Mouse (Mus musculus) erythroblast, embryonic 14.5 days (primary cell): ENCODE results near the gene Cnnm2. TPM values are rescaled to one million over a fixed set of nuclear protein-coding genes. Genes with fewer than 3 reads are reported as not detected.

ENCODE experiments used
- H3K27me3 ChIP-seq: 2 replicates; pipeline ENCODE4 v1.6.1; 2012; ENCODE audit warnings: inconsistent platforms; ENCODE audit not compliant: control insufficient read depth
- H3K36me3 ChIP-seq: 2 replicates; pipeline ENCODE4 v1.6.1; 2012; ENCODE audit warnings: mild to moderate bottlenecking, inconsistent platforms; ENCODE audit not compliant: control insufficient read depth
- H3K4me1 ChIP-seq: 2 replicates; pipeline ENCODE4 v1.6.1; 2012; ENCODE audit warnings: inconsistent platforms; ENCODE audit not compliant: control insufficient read depth
- H3K4me3 ChIP-seq: replicated peaks from 2 replicates; pipeline ENCODE3; 2012; ENCODE audit warnings: moderate library complexity, mild to moderate bottlenecking, inconsistent platforms
- H3K9me3 ChIP-seq: 2 replicates; pipeline ENCODE4 v1.6.1; 2012; ENCODE audit warnings: low read length, inconsistent platforms, mixed read lengths; ENCODE audit not compliant: control insufficient read depth
- GATA1 ChIP-seq: IDR thresholded peaks from 2 replicates; pipeline ENCODE4 v1.6.1; 2012; ENCODE audit warnings: low read length, inconsistent platforms, mixed read lengths
- TAL1 ChIP-seq: IDR thresholded peaks from 3 replicates; pipeline ENCODE4 v1.6.1; 2012; ENCODE audit warnings: low read length, inconsistent platforms, mixed read lengths
- polyA plus RNA-seq: library from polyadenylated mRNA; stranded (reverse); fragments of >175 nt; gene quantifications from 2 replicates; pipeline ENCODE4 v1.2.3, GENCODE M21; 2012

Gene Cnnm2
- polyA plus RNA-seq, 1 experiment, result 4.9 TPM

GRCm38 (mm10) chr19:46905383-46905782 lies 144.0 kb downstream of the Cnnm2 start:
- H3K4me3 ChIP-seq, result peak overlapping the region; percentile 39
- peaks cover 52% of the 10 kb centered on the region for H3K36me3 ChIP-seq
- H3K9me3 ChIP-seq, result no peaks in the 10 kb centered on the region
- H3K4me1 ChIP-seq, result peaks cover 87% of the 10 kb centered on the region
- H3K27me3 ChIP-seq, result no peaks in the 10 kb centered on the region
- TF ChIP-seq TAL1 (peak; percentile 93), GATA1 (peak; percentile 80)

- Histone ChIP-seq H3K4me1 (peaks cover 87% of the 10 kb centered on the region), H3K27me3 (no peaks in the 10 kb centered on the region), H3K36me3 (peaks cover 48% of the 10 kb centered on the region), H3K4me3 (peak overlapping the region; percentile 39), H3K9me3 (no peaks in the 10 kb centered on the region)
- TF ChIP-seq GATA1 (no peak), TAL1 (no peak)
These were observed 144.6 kb downstream of the Cnnm2 start for GRCm38 (mm10) chr19:46905971-46906370.

GRCm38 (mm10) chr19:46908207-46908606 lies 146.8 kb downstream of the Cnnm2 start:
- no peak for TF ChIP-seq GATA1
- TF ChIP-seq TAL1, result no peak
- peaks cover 89% of the 10 kb centered on the region for H3K4me1 ChIP-seq
- H3K4me3 ChIP-seq, result no peak overlapping the region
- no peaks in the 10 kb centered on the region for H3K9me3 ChIP-seq
- H3K27me3 ChIP-seq, result no peaks in the 10 kb centered on the region
- peaks cover 43% of the 10 kb centered on the region for H3K36me3 ChIP-seq

- Histone ChIP-seq H3K27me3 (no peaks in the 10 kb centered on the region), H3K36me3 (peaks cover 42% of the 10 kb centered on the region), H3K9me3 (no peaks in the 10 kb centered on the region), H3K4me1 (peaks cover 84% of the 10 kb centered on the region), H3K4me3 (no peak overlapping the region)
- TF ChIP-seq TAL1, result no peak
- TF ChIP-seq GATA1, result no peak
These were observed 147.6 kb downstream of the Cnnm2 start for GRCm38 (mm10) chr19:46908977-46909376.

GRCm38 (mm10) chr19:46911492-46911891 lies 150.1 kb downstream of the Cnnm2 start:
- Histone ChIP-seq H3K4me1 (peaks cover 67% of the 10 kb centered on the region), H3K27me3 (no peaks in the 10 kb centered on the region), H3K4me3 (no peak overlapping the region), H3K9me3 (no peaks in the 10 kb centered on the region), H3K36me3 (peaks cover 41% of the 10 kb centered on the region)
- TF ChIP-seq TAL1 (no peak), GATA1 (no peak)

- Histone ChIP-seq H3K36me3 (peaks cover 40% of the 10 kb centered on the region), H3K4me1 (peaks cover 54% of the 10 kb centered on the region), H3K27me3 (no peaks in the 10 kb centered on the region), H3K9me3 (no peaks in the 10 kb centered on the region), H3K4me3 (no peak overlapping the region)
- TF ChIP-seq GATA1, result no peak
- no peak for TF ChIP-seq TAL1
These were observed 152.2 kb downstream of the Cnnm2 start for GRCm38 (mm10) chr19:46913626-46914025.

- H3K36me3 ChIP-seq, result peaks cover 40% of the 10 kb centered on the region
- peaks cover 38% of the 10 kb centered on the region for H3K4me1 ChIP-seq
- no peaks in the 10 kb centered on the region for H3K27me3 ChIP-seq
- H3K4me3 ChIP-seq, result no peak overlapping the region
- TF ChIP-seq GATA1 (no peak), TAL1 (no peak)
- no peaks in the 10 kb centered on the region for H3K9me3 ChIP-seq
These were observed 154.1 kb downstream of the Cnnm2 start for GRCm38 (mm10) chr19:46915406-46916080.

GRCm38 (mm10) chr19:46920571-46920970 lies 159.2 kb downstream of the Cnnm2 start:
- Histone ChIP-seq H3K27me3 (no peaks in the 10 kb centered on the region), H3K4me1 (peaks cover 11% of the 10 kb centered on the region), H3K9me3 (no peaks in the 10 kb centered on the region), H3K36me3 (peaks cover 57% of the 10 kb centered on the region), H3K4me3 (no peak overlapping the region)
- TF ChIP-seq TAL1 (no peak), GATA1 (no peak)

- Histone ChIP-seq H3K36me3 (peaks cover 43% of the 10 kb centered on the region), H3K4me3 (no peak overlapping the region), H3K9me3 (no peaks in the 10 kb centered on the region), H3K4me1 (peaks cover 29% of the 10 kb centered on the region), H3K27me3 (no peaks in the 10 kb centered on the region)
- no peak for TF ChIP-seq GATA1
- no peak for TF ChIP-seq TAL1
These were observed 165.0 kb downstream of the Cnnm2 start for GRCm38 (mm10) chr19:46926357-46926756.

- Histone ChIP-seq H3K4me3 (no peak overlapping the region), H3K4me1 (peaks cover 32% of the 10 kb centered on the region), H3K9me3 (no peaks in the 10 kb centered on the region), H3K36me3 (peaks cover 41% of the 10 kb centered on the region), H3K27me3 (no peaks in the 10 kb centered on the region)
- TF ChIP-seq GATA1 (no peak), TAL1 (no peak)
These were observed 165.6 kb downstream of the Cnnm2 start for GRCm38 (mm10) chr19:46926951-46927350.
